Mouse (Mus musculus) midbrain, embryonic 12.5 days (tissue): Measurements from ENCODE around the gene Dhrs11. TPM values are rescaled to one million over a fixed set of nuclear protein-coding genes. Genes with fewer than 3 reads are reported as not detected.
"Not testable (repeated sequence)": the region's sequence is repeated elsewhere in the genome, so short reads cannot be mapped to it uniquely, and the experiment has no call there.

ENCODE experiments used
- ATAC-seq: fragments of 200-750 bp; cut with Nextera tagmentation; 2 replicates; pipeline ENCODE4 v1.8.0; 2017; ENCODE audit warnings: low read depth, moderate TSS enrichment, moderate library complexity; ENCODE audit not compliant: low FRiP score
- H3K27ac ChIP-seq: fragments of 300-500 bp; sonication (generic); replicated peaks from 2 replicates; pipeline ENCODE4 v1.5.1; 2016; ENCODE audit warnings: mild to moderate bottlenecking
- H3K27me3 ChIP-seq: fragments of 300-500 bp; sonication (generic); 2 replicates; pipeline ENCODE4 v1.6.1; 2016; ENCODE audit warnings: mild to moderate bottlenecking
- H3K36me3 ChIP-seq: fragments of 300-500 bp; sonication (generic); 2 replicates; pipeline ENCODE4 v1.6.1; 2016
- H3K4me1 ChIP-seq: fragments of 300-500 bp; sonication (generic); 2 replicates; pipeline ENCODE4 v1.6.1; 2016
- H3K4me2 ChIP-seq: fragments of 300-500 bp; sonication (generic); replicated peaks from 2 replicates; pipeline ENCODE4 v1.6.1; 2016; ENCODE audit warnings: mild to moderate bottlenecking, moderate library complexity
- H3K4me3 ChIP-seq: fragments of 300-500 bp; sonication (generic); 2 replicates; pipeline ENCODE4 v1.5.1; 2016; ENCODE audit warnings: mild to moderate bottlenecking
- H3K9ac ChIP-seq: fragments of 300-500 bp; sonication (generic); replicated peaks from 2 replicates; pipeline ENCODE4 v1.6.1; 2016; ENCODE audit warnings: mild to moderate bottlenecking, moderate library complexity
- H3K9me3 ChIP-seq: fragments of 300-500 bp; sonication (generic); 2 replicates; pipeline ENCODE4 v1.6.1; 2016; ENCODE audit warnings: mild to moderate bottlenecking
- WGBS: fragments of 180-500 bp; shearing (Covaris S2); methylation state at CpG from one replicate; pipeline ENCODE4 v1.1.7; 2016; 5-methylcytosine and 5-hydroxymethylcytosine counted together
- polyA plus RNA-seq: library from polyadenylated mRNA; unstranded; fragments of >200 nt; fragmentation: Nextera tagmentation; extraction: Ambion mirVana; gene quantifications from 2 replicates; pipeline ENCODE4 v1.2.1, GENCODE M21; 2016

The Dhrs11 gene
- polyA plus RNA-seq = 6.8 and 7.6 TPM in 2 replicates

GRCm38 (mm10) chr11:84828516-84829399 lies at the start of gene Dhrs11:
Dhrs11 (minus strand) TSS chr11:84828994.
- H3K9me3 ChIP-seq = no peaks in the 10 kb centered on the region
- peaks cover 15% of the 10 kb centered on the region for H3K4me1 ChIP-seq
- H3K27ac ChIP-seq = no peak within 1 kb of the TSS; the same call in 1 of the 2 replicates
- H3K4me2 ChIP-seq = peak within 1 kb of the TSS; percentile 95
- no peaks in the 10 kb centered on the region for H3K27me3 ChIP-seq
- peak; percentile 90 for ATAC-seq
- peaks cover 34% of the 10 kb centered on the region for H3K36me3 ChIP-seq
- H3K4me3 ChIP-seq = peak within 1 kb of the TSS; percentile 69
- peak within 1 kb of the TSS; percentile 68 for H3K9ac ChIP-seq
- under 1% methylated on average over 62 of the region's 62 CpGs for WGBS

GRCm38 (mm10) chr11:84876020-84876419 lies 47.2 kb upstream of the Dhrs11 start:
- not testable (repeated sequence) for H3K27me3 ChIP-seq, ATAC-seq, H3K9me3 ChIP-seq, H3K27ac ChIP-seq, H3K4me2 ChIP-seq, H3K36me3 ChIP-seq, H3K4me3 ChIP-seq, H3K9ac ChIP-seq
- WGBS = 83% methylated on average over 1 of the region's 1 CpGs
- peaks cover 16% of the 10 kb centered on the region for H3K4me1 ChIP-seq

- H3K36me3 ChIP-seq = 0 out of 2 replicates have a peak, but pooled peaks cover 5% of the 10 kb centered on the region
- H3K27me3 ChIP-seq = no peaks in the 10 kb centered on the region
- H3K4me1 ChIP-seq = peaks cover 8% of the 10 kb centered on the region
- H3K9ac ChIP-seq = no peak overlapping the region
- no peak for ATAC-seq
- 78% methylated on average over 1 of the region's 1 CpGs for WGBS
- H3K4me3 ChIP-seq = no peak overlapping the region
- no peak overlapping the region for H3K4me2 ChIP-seq
- H3K27ac ChIP-seq = no peak overlapping the region
- no peaks in the 10 kb centered on the region for H3K9me3 ChIP-seq
Measured at GRCm38 (mm10) chr11:84873042-84873833, 44.4 kb upstream of the Dhrs11 start.

- 79% methylated on average over 4 of the region's 4 CpGs for WGBS
- H3K4me1 ChIP-seq = peaks cover 15% of the 10 kb centered on the region
- H3K27ac ChIP-seq = peak overlapping the region; percentile 96
- no peaks in the 10 kb centered on the region for H3K9me3 ChIP-seq
- H3K4me3 ChIP-seq = peak overlapping the region; percentile 85
- no peaks in the 10 kb centered on the region for H3K36me3 ChIP-seq
- H3K4me2 ChIP-seq = peak overlapping the region; percentile 80
- peak overlapping the region; percentile 91; the same call in 1 of the 2 replicates for H3K9ac ChIP-seq
- ATAC-seq = no peak
- no peaks in the 10 kb centered on the region for H3K27me3 ChIP-seq
Measured at GRCm38 (mm10) chr11:84871548-84872069, 42.8 kb upstream of the Dhrs11 start.

GRCm38 (mm10) chr11:84871046-84871445 lies 42.3 kb upstream of the Dhrs11 start:
- ATAC-seq = peak; percentile 39

GRCm38 (mm10) chr11:84870337-84871043 lies 41.7 kb upstream of the Dhrs11 start, which contains the start of gene Ggnbp2:
Ggnbp2 (minus strand) TSS chr11:84870817.
- Histone ChIP-seq H3K27me3 (no peaks in the 10 kb centered on the region), H3K9me3 (no peaks in the 10 kb centered on the region), H3K27ac (peak within 1 kb of the TSS; percentile 96), H3K4me3 (peak within 1 kb of the TSS; percentile 85), H3K4me1 (peaks cover 15% of the 10 kb centered on the region), H3K4me2 (peak within 1 kb of the TSS; percentile 80), H3K36me3 (no peaks in the 10 kb centered on the region), H3K9ac (peak within 1 kb of the TSS; percentile 91)
- WGBS = under 1% methylated on average over 51 of the region's 62 CpGs
- ATAC-seq = peak; percentile 90

More at GRCm38 (mm10) chr11:84871046-84871445, 42.3 kb upstream of the Dhrs11 start:
- peak overlapping the region; percentile 80 for H3K4me2 ChIP-seq
- H3K9me3 ChIP-seq = no peaks in the 10 kb centered on the region
- peak overlapping the region; percentile 85 for H3K4me3 ChIP-seq
- WGBS = under 1% methylated on average over 10 of the region's 10 CpGs
- peak overlapping the region; percentile 91 for H3K9ac ChIP-seq
- no peaks in the 10 kb centered on the region for H3K27me3 ChIP-seq
- peaks cover 15% of the 10 kb centered on the region for H3K4me1 ChIP-seq
- peak overlapping the region; percentile 96 for H3K27ac ChIP-seq
- H3K36me3 ChIP-seq = no peaks in the 10 kb centered on the region

GRCm38 (mm10) chr11:84869537-84870232 lies 40.9 kb upstream of the Dhrs11 start:
- Histone ChIP-seq H3K9ac (peak overlapping the region; percentile 91), H3K9me3 (no peaks in the 10 kb centered on the region), H3K4me1 (peaks cover 15% of the 10 kb centered on the region), H3K36me3 (no peaks in the 10 kb centered on the region), H3K4me2 (peak overlapping the region; percentile 80), H3K4me3 (peak overlapping the region; percentile 85), H3K27ac (peak overlapping the region; percentile 96), H3K27me3 (no peaks in the 10 kb centered on the region)
- under 1% methylated on average over 51 of the region's 61 CpGs for WGBS
- peak; percentile 84 for ATAC-seq

GRCm38 (mm10) chr11:84868786-84869259 lies 40.0 kb upstream of the Dhrs11 start:
- WGBS = 21% methylated on average over 7 of the region's 7 CpGs
- Histone ChIP-seq H3K36me3 (0 out of 2 replicates have a peak, but pooled peaks cover 5% of the 10 kb centered on the region), H3K4me3 (peak overlapping the region; percentile 85), H3K9ac (peak overlapping the region; percentile 91), H3K4me2 (peak overlapping the region; percentile 80), H3K4me1 (peaks cover 15% of the 10 kb centered on the region), H3K9me3 (no peaks in the 10 kb centered on the region), H3K27ac (0 out of 2 replicates have a peak overlapping the region, but pooled peaks have one; percentile 96), H3K27me3 (no peaks in the 10 kb centered on the region)
- no peak for ATAC-seq

- H3K9ac ChIP-seq = no peak overlapping the region
- ATAC-seq = no peak
- H3K4me2 ChIP-seq = peak overlapping the region; percentile 11; the same call in 1 of the 2 replicates
- no peaks in the 10 kb centered on the region for H3K27me3 ChIP-seq
- 0 out of 2 replicates have a peak, but pooled peaks cover 5% of the 10 kb centered on the region for H3K36me3 ChIP-seq
- 87% methylated on average over 2 of the region's 2 CpGs for WGBS
- H3K4me3 ChIP-seq = no peak overlapping the region
- no peak overlapping the region for H3K27ac ChIP-seq
- peaks cover 15% of the 10 kb centered on the region for H3K4me1 ChIP-seq
- H3K9me3 ChIP-seq = no peaks in the 10 kb centered on the region
Measured at GRCm38 (mm10) chr11:84867586-84867985, 38.8 kb upstream of the Dhrs11 start.

- H3K4me2 ChIP-seq = no peak overlapping the region
- H3K4me1 ChIP-seq = peaks cover 13% of the 10 kb centered on the region
- no peak for ATAC-seq
- no peaks in the 10 kb centered on the region for H3K27me3 ChIP-seq
- no peak overlapping the region for H3K27ac ChIP-seq
- H3K9ac ChIP-seq = no peak overlapping the region
- no peaks in the 10 kb centered on the region for H3K9me3 ChIP-seq
- H3K4me3 ChIP-seq = no peak overlapping the region
- H3K36me3 ChIP-seq = peaks cover 10% of the 10 kb centered on the region
- 80% methylated on average over 2 of the region's 2 CpGs for WGBS
Measured at GRCm38 (mm10) chr11:84865268-84865667, 36.5 kb upstream of the Dhrs11 start.
